Mouse (Mus musculus) embryo, embryonic 10.5 days (tissue): ENCODE measurements around the gene Thbs2.

Source experiments
- DNase-seq: peaks from one replicate; pipeline ENCODE4 v3.0.0-alpha.2; 2015; ENCODE audit warnings: low spot score

Gene Thbs2

DNA sequence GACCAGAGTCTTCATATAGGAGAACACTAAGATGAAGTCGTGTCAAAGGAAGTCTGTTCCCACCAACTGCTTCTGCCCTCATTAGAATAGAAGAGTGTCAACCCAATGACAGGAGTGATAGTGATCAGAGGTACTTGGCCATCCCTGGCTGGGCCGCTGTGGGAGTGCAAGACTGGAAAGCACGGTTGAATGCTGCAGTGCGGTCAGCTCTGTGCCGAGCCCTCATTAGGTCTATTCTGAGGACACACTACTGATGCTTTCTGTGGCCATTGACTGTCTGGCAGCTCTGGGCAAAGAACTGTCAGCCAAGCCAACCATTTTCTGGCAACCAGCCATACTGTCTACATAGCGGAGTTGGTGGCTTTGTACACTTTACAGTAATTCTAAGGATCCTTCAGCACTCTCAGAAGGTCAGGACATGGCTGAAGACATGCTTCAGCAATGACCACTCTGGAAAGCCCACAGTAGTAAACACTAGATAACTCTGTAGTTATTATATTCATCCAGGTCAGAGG lies 2.3 kb upstream of the Thbs2 start:
- no peak for DNase-seq

DNA sequence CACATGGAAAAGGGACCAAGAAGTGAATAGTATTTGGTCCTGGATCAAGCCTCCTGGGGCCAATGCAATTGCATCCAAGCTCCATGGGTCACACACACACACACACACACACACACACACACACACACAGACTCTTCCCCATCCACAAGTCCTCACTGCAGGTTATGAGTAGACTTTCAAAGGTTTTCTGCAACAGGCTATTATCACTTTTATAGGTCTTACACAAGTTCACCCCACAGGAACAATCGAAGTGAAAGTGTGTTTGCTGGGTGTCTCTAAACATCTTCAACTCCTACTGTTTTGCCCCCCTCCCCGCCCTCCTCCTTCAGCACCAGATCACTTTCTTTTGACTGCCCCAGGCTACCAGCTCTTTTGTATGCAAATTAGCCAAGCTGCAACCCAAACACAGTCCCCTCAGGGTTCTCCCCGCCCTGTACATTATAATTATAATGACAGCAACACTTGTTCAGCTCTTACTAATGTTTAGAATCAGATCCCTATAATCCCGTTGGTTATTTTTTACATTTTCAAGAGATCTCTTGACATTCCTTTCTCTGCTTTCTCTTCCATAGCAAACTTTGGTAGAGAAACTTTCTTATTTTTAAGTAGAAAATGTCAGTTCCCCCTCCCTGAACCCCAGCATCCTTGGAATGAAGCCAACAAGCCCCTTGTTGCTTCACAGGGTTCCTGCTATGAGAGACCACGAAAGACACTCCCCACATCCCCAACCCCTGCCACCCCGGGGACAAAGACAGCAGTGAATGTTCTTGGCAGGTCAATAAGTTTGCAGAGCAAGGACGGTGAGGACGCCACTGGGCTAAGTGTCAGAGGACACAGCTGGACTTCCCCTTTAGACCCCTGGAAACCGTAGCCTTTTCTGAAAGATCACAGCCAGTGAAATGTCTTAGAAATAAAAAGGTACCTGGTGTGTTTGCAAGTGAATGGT lies 714 bp downstream of the Thbs2 start:
- peak; percentile 40 for DNase-seq

DNA sequence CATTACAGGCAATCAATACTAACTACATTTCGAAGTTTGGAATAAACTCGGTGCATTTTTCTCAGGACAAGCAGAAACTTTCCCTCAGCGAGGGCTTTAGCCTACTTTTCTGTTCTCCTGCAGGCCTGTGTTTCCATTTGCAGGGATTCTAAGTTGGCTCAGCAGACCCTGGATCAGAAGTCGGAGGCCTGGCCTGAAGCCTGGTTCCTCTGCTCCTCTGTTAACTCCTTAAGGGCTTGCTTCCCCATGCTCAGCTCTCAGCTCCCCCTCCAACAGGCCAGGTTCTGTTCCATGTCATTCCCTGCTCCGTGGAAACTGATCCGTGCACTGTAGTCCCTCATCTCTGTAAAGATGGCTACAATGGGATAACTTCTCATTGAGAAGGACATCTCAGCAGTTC lies 2.1 kb downstream of the Thbs2 start:
- no peak for DNase-seq

DNA sequence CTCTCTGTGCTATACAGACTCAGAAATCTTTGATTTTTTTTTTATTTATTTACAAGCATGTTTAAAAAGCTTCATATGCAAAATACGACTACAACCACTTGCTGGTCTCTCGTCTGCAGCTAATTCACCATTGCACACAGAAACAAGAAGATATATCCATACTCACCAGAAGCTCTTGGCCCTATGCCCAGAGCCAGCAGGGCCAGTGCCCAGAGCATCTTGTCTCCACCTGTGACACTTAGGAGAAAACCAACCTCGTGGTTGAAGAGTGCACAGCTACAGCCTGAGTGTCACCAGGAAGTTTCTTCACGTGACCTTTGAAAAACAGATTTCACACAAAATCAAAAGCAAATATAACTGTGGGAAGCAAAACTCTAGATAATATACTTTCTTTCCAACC lies 2.8 kb downstream of the Thbs2 start:
- DNase-seq = no peak

DNA sequence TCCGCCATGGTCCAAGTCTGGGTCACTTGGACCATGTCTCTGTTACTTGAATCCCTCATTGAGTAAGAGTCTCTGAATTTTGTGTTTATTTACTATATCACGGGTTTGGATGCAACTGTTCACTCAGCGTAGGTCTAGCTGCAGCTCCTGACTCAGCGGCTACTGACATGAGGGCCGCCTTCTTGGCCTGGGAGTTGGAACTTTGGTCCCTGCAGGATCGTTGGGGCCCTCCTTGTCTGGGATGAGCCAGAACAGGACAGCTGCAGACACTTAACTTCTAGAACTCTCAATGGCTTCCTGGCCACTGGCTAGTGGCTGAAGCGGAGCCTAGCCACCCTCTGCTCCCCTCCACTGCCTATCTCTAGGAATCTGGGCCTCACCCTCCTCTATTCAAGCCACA lies 11.2 kb downstream of the Thbs2 start:
- DNase-seq = no peak

DNA sequence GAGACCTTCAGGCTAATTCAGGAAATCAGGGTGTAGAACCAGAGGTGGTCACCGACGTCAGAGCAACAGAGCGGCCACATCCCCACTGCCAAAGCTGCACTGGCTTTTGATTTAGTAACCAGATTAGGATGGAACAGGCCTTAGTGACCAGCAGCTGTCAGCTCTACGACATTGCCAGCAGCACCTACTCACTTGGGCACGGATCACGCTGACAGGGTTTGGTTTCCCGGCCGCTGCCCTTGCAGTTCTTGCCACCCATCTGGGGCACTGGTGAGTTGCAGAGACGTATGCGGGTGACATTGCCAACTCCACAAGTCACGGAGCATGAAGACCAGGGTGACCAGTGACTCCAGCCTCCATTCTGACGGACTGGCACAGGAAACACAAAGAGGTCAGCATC lies 13.0 kb downstream of the Thbs2 start:
- DNase-seq = no peak

DNA sequence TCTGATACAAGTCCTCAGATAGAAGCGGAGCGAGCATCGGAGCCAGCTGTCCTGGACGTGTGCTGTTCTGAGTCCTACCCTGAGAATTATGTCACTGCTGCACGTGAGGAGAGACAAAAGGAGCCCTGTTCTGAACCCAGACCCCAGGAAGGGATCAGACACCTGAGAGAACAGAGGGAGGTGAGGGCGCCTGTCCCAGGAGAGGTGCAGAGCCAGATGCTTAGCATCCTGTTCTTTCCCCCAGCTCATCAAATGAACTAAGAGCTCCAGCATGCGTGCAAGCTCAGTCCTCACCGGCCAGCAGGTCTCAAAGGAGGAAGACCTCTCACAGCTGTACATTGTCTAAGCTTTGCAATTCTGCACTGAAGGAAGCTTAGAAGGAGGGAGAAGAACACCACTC lies 16.8 kb downstream of the Thbs2 start:
- no peak for DNase-seq

DNA sequence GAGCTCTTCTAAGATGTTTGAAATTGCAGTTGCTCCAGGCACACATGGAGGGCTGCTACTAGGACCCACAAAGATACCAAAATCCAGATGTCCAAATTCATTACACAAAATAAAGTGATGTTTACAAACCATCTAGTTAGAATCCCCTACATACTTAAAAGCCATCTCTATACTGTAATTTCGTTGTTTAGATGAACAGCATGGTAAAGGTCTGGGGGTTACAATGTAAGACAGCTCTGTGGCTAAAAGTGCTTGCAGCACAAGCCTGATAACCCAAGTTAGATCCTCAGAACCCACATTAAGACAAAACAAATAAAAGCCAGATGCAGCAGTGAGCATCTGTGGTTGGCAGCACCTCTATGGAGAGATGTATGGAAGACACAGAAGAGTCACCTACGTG lies 18.5 kb downstream of the Thbs2 start:
- DNase-seq = no peak

DNA sequence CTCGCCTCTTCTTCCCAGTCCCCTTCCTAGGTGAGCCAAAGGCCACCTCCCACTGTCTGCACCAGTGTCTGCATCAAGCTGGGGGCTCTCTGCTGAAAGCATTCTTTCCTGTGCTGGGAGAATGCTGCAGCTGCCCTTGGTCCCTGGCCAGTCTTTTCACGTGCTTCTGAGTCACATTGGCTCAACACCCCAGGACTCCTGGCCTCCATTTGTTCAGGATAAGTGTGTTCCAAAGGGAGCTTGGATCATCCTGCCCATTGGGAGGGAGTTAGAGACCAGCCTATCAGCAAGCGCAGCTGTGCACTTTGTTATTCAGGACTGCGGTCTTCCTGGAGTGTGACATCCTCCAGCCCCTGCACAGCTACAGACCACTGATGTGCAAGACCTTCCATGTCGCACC lies 21.6 kb downstream of the Thbs2 start:
- DNase-seq = no peak

DNA sequence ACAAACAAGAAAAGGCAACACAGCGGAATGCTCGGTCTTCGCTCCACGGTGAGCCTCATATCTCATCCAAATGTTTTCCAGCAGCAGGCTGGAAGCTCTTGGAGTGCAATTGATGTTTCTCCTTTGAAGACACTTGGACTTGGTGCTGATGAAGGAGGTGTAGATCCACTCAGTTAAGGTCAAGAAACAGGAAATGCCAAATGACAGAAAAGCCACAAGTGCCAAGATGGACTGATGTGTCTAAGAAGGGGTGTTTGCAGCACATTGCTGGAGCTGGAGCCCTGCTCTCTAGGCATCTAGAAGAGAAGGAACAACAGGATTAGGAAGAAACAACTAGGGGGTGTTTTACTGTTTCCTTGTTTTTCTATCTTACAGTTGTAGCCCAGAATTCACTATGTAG lies 26.8 kb downstream of the Thbs2 start:
- DNase-seq = no peak

DNA sequence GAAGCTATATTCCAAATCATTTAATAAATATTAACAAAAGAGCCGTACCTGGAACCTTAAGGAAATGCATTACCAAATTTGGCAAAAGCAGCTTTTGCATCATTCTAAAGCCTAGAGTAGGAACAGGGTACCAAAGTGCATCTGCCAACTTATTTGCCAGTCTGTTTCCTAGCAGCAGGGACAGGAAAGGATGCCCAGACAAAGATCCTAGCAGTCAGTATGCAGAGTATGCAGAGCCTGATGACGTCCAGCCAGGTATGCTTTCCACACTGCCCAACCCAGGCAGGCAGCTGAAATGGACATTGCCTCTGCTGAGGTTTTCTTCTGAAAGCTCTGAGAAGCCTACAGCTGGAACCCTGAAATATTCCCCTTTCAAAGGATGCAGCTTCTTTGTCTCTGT lies 27.6 kb downstream of the Thbs2 start:
- no peak for DNase-seq

DNA sequence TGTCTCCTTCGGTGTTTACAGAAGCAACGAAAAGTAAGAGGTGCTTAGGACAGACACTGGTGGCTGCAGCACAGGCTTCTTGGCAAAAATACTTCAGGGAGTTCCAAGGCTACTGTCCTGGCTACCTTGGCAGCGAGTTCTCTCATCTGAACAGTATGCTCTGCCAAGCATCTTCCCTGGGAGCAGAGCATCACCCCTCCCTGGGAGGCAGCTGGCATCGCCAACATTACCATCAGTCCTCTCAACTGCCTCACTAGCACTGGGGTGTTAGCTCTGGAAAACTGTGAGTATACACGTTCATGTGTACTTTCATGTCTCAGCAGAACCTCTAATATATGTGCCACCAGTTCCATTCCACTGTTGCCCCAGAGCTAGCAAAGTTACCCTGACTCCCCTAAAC lies 30.7 kb downstream of the Thbs2 start:
- no peak for DNase-seq

DNA sequence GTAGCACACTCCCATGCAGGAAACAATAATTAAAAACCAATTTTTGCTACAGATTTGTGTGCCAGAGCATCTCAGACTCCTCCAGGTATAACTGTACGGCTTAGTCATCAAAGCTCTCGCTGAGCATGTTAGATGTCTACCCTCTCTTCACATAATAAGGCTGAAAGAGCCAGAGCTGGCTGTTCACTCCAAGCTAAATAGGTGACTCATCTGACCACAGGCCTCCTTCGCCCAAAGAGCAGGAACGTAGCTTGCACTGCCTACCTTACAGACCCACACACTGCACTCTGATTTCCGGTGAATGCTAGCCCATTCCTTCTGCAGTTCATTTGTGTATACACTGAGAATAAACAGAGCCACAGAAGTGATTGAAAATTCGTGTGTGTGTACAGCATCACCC lies 31.6 kb downstream of the Thbs2 start:
- no peak for DNase-seq

DNA sequence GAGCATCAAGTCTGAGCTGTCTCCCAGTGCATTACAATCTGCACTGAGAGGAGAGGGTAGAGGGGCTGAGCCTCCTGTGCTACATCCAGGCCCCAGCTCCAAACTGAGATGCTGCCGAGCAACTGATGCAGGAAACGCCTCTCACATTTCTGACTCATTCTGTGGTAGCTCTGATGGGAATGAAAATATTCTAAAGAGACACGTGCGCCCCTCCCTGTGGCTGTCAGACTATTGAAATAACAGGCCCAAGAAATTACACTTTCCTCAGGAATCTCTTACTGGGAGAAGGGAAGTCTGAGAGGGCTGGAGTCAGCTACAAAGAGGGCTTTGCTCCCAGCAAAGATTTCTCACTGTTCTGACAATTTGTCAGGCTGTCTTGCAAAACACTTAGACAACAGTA lies 34.3 kb downstream of the Thbs2 start:
- DNase-seq = no peak

DNA sequence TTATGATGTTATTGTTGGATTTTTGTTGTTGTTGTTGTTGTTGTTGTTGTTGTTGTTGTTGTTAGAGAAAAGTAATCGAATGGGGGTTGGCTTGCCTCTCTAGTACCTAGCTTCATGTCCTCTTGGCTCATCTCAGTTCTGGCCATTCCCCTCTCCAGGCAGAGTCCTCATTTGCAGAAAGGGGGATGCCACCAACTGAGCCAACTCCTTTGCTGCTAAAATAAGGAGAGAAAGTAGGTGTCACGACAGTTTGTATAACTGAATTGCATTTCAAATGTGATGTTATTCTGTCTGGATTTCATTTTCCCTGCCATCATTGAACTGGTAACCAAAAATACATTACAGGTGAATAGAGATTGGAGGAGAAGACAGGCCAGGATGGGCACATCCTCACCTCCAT lies 35.9 kb downstream of the Thbs2 start:
- no peak for DNase-seq

DNA sequence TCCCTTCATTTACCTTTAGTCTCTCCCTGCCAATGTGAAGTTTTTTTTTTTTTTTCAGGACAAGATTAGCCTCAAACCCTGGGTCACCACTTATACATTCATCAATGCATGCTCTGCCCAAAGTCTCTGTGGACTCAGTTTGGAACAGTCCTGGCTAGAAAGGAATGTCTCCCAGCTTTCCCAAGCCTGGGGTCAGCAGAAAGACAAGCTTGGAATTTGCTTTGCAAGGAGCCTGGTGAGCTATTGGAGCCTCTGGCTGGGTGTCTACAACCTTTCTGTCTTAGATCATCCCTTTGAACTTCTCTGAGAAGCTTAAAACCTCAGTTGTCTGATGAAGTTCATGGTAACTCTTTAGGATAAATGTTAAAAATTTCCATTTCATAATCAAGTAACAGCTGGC lies 36.9 kb downstream of the Thbs2 start:
- no peak for DNase-seq

DNA sequence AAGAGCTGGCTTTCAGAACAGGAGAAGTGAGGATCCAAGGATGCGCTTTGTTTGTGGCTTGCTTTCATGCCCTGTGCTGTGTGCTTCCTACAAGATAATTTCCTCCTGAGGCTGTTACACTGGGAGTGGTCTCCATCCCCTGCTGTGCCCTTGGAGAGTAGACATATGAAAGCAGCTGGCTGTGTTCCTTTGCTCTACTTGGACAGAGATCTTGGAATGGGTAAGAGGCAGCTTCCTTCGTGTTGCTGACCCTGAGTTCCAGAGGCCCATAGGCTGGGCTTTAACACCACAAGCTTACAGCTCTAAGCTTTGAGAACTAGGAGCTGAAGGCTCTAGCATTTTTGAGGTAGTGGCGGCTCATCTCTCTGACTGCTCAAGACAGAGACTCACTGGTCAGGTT lies 39.1 kb downstream of the Thbs2 start:
- DNase-seq = no peak

DNA sequence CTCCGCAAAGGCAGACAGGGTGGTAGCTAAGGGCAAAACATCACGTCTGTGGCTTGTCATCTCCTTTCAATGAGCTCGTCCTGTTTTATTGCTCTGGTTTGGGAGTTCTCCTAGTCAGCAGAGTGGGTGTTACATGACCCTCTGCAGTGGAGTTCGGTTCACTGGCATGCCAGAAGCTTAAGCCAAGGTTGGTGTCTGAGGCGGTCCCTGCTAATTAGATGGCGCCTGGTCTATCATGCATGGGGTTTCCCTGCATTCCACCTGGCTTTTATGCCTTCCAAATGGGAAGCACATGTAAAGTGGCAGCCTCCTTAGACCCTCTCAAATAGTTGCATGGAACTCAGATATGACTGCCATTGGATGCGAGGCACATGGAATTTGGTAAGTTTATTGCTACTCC lies 42.0 kb downstream of the Thbs2 start:
- DNase-seq = no peak

DNA sequence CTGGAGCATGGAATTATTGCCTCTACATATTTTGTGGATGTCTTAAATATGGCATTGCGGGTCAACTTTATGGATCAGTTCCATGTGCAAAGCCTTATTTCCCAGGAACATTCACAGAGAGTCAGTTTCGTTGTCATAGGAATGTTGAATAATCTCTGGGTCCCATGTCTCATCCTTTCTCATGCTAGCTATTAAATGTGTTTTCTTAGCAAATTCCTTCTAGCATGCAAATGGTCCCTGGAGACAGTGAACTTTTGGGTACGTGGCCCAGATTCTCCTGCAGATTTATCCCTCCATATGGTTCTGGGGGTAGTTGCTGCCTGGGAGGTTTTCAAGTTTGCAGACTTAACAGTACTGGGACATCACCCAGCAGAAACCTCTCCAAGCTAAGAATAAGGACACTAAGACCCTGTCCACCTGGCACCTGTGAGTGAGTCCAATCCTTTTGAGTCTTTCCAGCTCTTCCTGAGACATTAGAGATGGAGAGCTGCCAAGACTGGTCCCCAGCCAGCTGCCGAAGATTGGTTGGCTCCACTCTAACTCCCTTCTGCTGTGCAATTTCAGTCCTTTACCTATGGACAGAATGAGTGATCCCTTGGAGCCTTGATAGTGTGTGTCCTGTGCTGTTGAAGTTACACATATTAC lies 45.9 kb downstream of the Thbs2 start:
- DNase-seq = no peak

DNA sequence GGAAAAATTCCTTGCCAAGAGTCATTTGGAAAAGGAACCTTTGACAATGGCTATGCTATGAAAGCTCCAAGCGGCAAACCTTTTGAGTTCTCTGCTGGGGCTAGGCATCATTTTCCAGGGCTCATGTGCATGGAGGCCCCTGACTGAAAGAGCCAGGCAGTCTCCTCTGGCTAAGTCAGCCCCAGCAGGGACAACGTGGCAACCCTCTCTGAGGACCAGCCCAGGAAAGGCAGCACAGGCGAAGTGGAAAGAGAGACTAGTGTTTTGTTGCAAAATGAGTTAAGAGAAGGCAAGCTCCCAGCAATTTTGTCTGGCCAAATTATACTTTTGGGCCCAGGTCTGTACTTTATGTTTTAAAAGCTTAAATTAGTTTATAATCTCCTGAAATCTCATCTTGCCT lies 50.0 kb downstream of the Thbs2 start:
- no peak for DNase-seq

DNA sequence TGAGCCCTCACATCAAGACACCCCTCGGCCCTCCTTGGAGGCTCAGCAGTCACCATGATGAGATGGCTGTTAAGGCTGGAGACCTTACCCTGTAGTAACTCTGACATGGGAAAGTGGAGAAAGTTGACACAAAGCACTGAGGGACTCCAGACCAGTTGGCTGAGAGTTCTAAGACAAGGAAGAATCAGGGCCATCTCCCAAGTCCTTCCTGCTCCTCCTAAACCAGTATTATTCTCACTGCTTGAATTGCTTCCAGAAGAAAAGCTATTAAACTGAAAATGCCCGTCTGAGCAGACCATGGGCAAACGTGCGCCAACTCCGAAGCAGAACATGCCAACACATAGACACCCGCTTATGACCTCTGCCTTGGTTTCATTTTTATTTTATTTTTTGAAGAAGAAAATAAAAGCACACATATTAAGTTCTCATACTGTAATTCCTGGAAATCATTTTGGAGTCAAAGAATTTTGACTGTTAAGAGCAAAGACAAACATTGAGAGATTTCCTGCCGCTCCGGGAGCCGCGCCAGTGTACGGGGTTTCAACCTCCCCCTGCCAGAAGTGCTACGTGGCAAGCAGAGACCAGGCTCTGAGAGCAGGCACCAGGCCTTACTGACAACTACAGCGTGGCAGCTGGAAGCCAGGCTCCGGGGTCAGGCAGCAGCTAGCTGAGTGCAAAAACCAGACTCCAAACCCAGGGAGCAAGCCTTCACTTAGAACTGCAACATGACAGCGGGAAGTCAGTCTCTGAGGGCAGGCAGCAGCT lies 53.5 kb downstream of the Thbs2 start:
- DNase-seq = no peak

DNA sequence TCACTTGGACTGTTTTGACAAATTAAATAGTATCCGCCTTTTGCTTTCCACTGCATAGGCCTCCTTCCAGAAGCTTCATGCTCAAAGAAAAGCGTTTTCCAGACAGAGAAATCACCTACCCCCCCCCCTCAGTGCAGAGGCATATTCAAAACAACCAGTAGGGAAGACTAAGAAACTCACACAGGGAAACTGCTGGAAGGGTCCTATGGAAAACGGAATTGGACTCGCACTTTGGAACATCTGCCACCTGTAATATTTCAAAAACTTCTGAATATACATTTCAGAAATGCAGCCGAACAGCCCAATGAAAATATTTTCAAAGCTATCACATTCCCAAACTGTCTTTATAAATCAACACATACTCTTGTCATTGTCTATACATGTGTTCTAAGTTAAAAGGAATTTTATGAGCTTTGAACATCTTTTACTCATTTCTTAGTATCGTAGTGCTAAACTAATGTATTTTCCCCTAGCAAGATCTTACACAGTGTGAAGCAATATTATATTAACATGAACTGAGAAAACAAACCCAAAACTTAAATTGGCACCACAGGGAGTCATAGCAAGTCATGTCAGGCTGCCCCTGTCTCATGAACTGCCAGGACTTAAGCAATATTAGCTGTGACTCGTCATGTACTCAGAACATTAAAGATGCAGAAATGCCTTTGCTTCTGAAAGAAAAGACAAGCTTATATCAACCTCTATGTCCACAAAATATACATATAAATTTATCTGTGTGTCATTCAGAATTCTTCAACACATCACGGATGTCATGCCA lies 58.3 kb downstream of the Thbs2 start:
- DNase-seq = no peak
